Mouse (Mus musculus) lung, postnatal 0 days (tissue): ENCODE data around the gene Tarbp2. TPM values are rescaled to one million over a fixed set of nuclear protein-coding genes. Genes with fewer than 3 reads are reported as not detected.
A peak's percentile ranks its signal among the peaks of the same experiment; 100 is the strongest.

Source experiments
- ATAC-seq: fragments of 200-750 bp; cut with Nextera tagmentation; 2 replicates; pipeline ENCODE4 v1.8.0; 2017; ENCODE audit warnings: moderate library complexity
- DNase-seq: peaks from one replicate; pipeline ENCODE4 v3.0.0-alpha.2; 2016; ENCODE audit warnings: low spot score
- H3K27ac ChIP-seq: fragments of 300-500 bp; sonication (generic); 2 replicates; pipeline ENCODE4 v1.5.1; 2014; ENCODE audit warnings: antibody characterized with exemption, mild to moderate bottlenecking, low read length, mixed read lengths
- H3K27me3 ChIP-seq: fragments of 300-500 bp; sonication (generic); replicated peaks from 2 replicates; pipeline ENCODE4 v1.6.1; 2014; ENCODE audit warnings: low read length, mixed read lengths; ENCODE audit not compliant: insufficient read depth
- H3K36me3 ChIP-seq: fragments of 300-500 bp; sonication (generic); 2 replicates; pipeline ENCODE4 v1.6.1; 2014; ENCODE audit warnings: low read length, mixed read lengths; ENCODE audit not compliant: insufficient read depth
- H3K4me1 ChIP-seq: fragments of 300-500 bp; sonication (generic); 2 replicates; pipeline ENCODE4 v1.6.1; 2014; ENCODE audit warnings: antibody characterized with exemption, low read depth, low read length, mixed read lengths; ENCODE audit not compliant: insufficient read depth
- H3K4me2 ChIP-seq: fragments of 300-500 bp; sonication (generic); replicated peaks from 2 replicates; pipeline ENCODE4 v1.6.1; 2014; ENCODE audit warnings: low read depth, mild to moderate bottlenecking, low read length, moderate library complexity, mixed read lengths
- H3K4me3 ChIP-seq: fragments of 300-500 bp; sonication (generic); 2 replicates; pipeline ENCODE4 v1.5.1; 2014; ENCODE audit warnings: low read depth, low read length
- H3K9ac ChIP-seq: fragments of 300-500 bp; sonication (generic); replicated peaks from 2 replicates; pipeline ENCODE4 v1.6.1; 2014; ENCODE audit warnings: low read depth, mild to moderate bottlenecking
- H3K9me3 ChIP-seq: fragments of 300-500 bp; sonication (generic); 2 replicates; pipeline ENCODE4 v1.6.1; 2016; ENCODE audit warnings: low read length, mixed read lengths
- CTCF ChIP-seq: IDR thresholded peaks from 2 replicates; pipeline ENCODE4 v1.5.1; 2016; ENCODE audit warnings: antibody characterized with exemption, mild to moderate bottlenecking
- EP300 ChIP-seq: IDR thresholded peaks from 2 replicates; pipeline ENCODE4 v1.6.1; 2016; ENCODE audit warnings: antibody characterized with exemption, mild to moderate bottlenecking, control low read depth
- WGBS: fragments of 180-500 bp; shearing (Covaris S2); extraction: QIAGEN DNeasy Blood & Tissue Kit; methylation state at CpG from one replicate; pipeline ENCODE4 v1.1.7; 2014; 5-methylcytosine and 5-hydroxymethylcytosine counted together
- polyA plus RNA-seq: library from polyadenylated mRNA; unstranded; fragments of >200 nt; fragmentation: Nextera tagmentation; extraction: Ambion mirVana; gene quantifications from 2 replicates; pipeline ENCODE4 v1.2.1, GENCODE M21; 2015

Tarbp2 gene
- polyA plus RNA-seq, 1 experiment from 2014 or later: 42.8 TPM

- no peak overlapping the region for H3K4me2 ChIP-seq
- no peaks in the 10 kb centered on the region for H3K9me3 ChIP-seq
- H3K27ac ChIP-seq: no peak overlapping the region
- WGBS: 82% methylated on average over 9 of the region's 9 CpGs
- ATAC-seq (no peak), DNase-seq (no peak)
- no peaks in the 10 kb centered on the region for H3K27me3 ChIP-seq
- H3K4me1 ChIP-seq: no peaks in the 10 kb centered on the region
- H3K4me3 ChIP-seq: no peak overlapping the region
- H3K9ac ChIP-seq: no peak overlapping the region
- peaks cover 33% of the 10 kb centered on the region for H3K36me3 ChIP-seq
- TF ChIP-seq CTCF (no peak), EP300 (no peak)
These were observed 13.8 kb upstream of the Tarbp2 start for GRCm38 (mm10) chr15:102503924-102504782.

- Histone ChIP-seq H3K27me3 (no peaks in the 10 kb centered on the region), H3K36me3 (peaks cover 30% of the 10 kb centered on the region), H3K9ac (no peak overlapping the region), H3K4me3 (no peak overlapping the region), H3K27ac (no peak overlapping the region), H3K4me1 (no peaks in the 10 kb centered on the region; the same call in 1 of the 2 replicates), H3K9me3 (no peaks in the 10 kb centered on the region), H3K4me2 (no peak overlapping the region)
- DNase-seq (no peak), ATAC-seq (no peak)
- TF ChIP-seq EP300 (no peak), CTCF (peak; percentile 9; the same call in 1 of the 2 replicates)
- 48% methylated on average over 12 of the region's 12 CpGs for WGBS
These were observed 12.8 kb upstream of the Tarbp2 start for GRCm38 (mm10) chr15:102505073-102505769.

- WGBS: 49% methylated on average over 9 of the region's 9 CpGs
- no peak for TF ChIP-seq CTCF
- TF ChIP-seq EP300: no peak
- ATAC-seq: peak; percentile 31; the same call in 1 of the 2 replicates
These were observed 12.1 kb upstream of the Tarbp2 start for GRCm38 (mm10) chr15:102505770-102506463.

GRCm38 (mm10) chr15:102506464-102506830 is 11.5 kb upstream of the Tarbp2 start:
- peaks cover 18% of the 10 kb centered on the region; the same call in 1 of the 2 replicates for H3K36me3 ChIP-seq
- no peaks in the 10 kb centered on the region; the same call in 1 of the 2 replicates for H3K4me1 ChIP-seq
- no peak overlapping the region for H3K9ac ChIP-seq
- H3K27ac ChIP-seq: no peak overlapping the region
- ATAC-seq (no peak), DNase-seq (no peak)
- H3K9me3 ChIP-seq: no peaks in the 10 kb centered on the region
- H3K4me3 ChIP-seq: no peak overlapping the region
- WGBS: 3% methylated on average over 2 of the region's 2 CpGs
- H3K27me3 ChIP-seq: no peaks in the 10 kb centered on the region
- TF ChIP-seq EP300 (no peak), CTCF (no peak)
- no peak overlapping the region for H3K4me2 ChIP-seq

More at GRCm38 (mm10) chr15:102505770-102506463, 12.1 kb upstream of the Tarbp2 start:
- H3K4me3 ChIP-seq: no peak overlapping the region
- H3K9me3 ChIP-seq: no peaks in the 10 kb centered on the region
- no peaks in the 10 kb centered on the region; the same call in 1 of the 2 replicates for H3K4me1 ChIP-seq
- H3K4me2 ChIP-seq: no peak overlapping the region
- H3K9ac ChIP-seq: no peak overlapping the region
- H3K27me3 ChIP-seq: no peaks in the 10 kb centered on the region
- no peak overlapping the region for H3K27ac ChIP-seq
- peak; percentile 50 for DNase-seq
- H3K36me3 ChIP-seq: peaks cover 23% of the 10 kb centered on the region

GRCm38 (mm10) chr15:102506864-102507263 is 11.1 kb upstream of the Tarbp2 start:
- WGBS: 84% methylated on average over 1 of the region's 1 CpGs
- H3K4me1 ChIP-seq: no peaks in the 10 kb centered on the region; the same call in 1 of the 2 replicates
- no peaks in the 10 kb centered on the region for H3K27me3 ChIP-seq
- H3K4me2 ChIP-seq: no peak overlapping the region
- DNase-seq (no peak), ATAC-seq (no peak)
- H3K36me3 ChIP-seq: peaks cover 17% of the 10 kb centered on the region; the same call in 1 of the 2 replicates
- TF ChIP-seq CTCF (no peak), EP300 (no peak)
- no peak overlapping the region for H3K4me3 ChIP-seq
- no peaks in the 10 kb centered on the region for H3K9me3 ChIP-seq
- H3K27ac ChIP-seq: no peak overlapping the region
- H3K9ac ChIP-seq: no peak overlapping the region

- Histone ChIP-seq H3K4me3 (no peak overlapping the region), H3K27me3 (no peaks in the 10 kb centered on the region), H3K36me3 (peaks cover 16% of the 10 kb centered on the region; the same call in 1 of the 2 replicates), H3K9me3 (no peaks in the 10 kb centered on the region), H3K9ac (no peak overlapping the region), H3K4me2 (no peak overlapping the region), H3K27ac (no peak overlapping the region), H3K4me1 (no peaks in the 10 kb centered on the region; the same call in 1 of the 2 replicates)
- ATAC-seq (no peak), DNase-seq (no peak)
- TF ChIP-seq CTCF (no peak), EP300 (no peak)
These were observed 10.4 kb upstream of the Tarbp2 start for GRCm38 (mm10) chr15:102507561-102507960.
